Mouse (Mus musculus) CH12.LX (cell line): ENCODE data around the gene Cd27. TPM values are rescaled to one million over a fixed set of nuclear protein-coding genes. Genes with fewer than 3 reads are reported as not detected.
"Not testable (repeated sequence)": the region's sequence is repeated elsewhere in the genome, so short reads cannot be mapped to it uniquely, and the experiment has no call there.

Experiments used
- DNase-seq: peaks from one replicate; pipeline ENCODE4 v3.0.0-alpha.2; 2013; ENCODE audit errors: extremely low read depth
- H3K27ac ChIP-seq: 2 replicates; pipeline ENCODE4 v1.5.1; 2012; ENCODE audit warnings: low read depth, mild to moderate bottlenecking, control low read depth, moderate library complexity; ENCODE audit not compliant: insufficient read depth
- H3K27me3 ChIP-seq: replicated peaks from 2 replicates; pipeline ENCODE3; 2012; ENCODE audit warnings: inconsistent platforms
- H3K36me3 ChIP-seq, 2 experiments: replicated peaks in 1 of 2; 2 replicates each; pipeline versions ENCODE3 to v1.6.1; 2012; ENCODE audit warnings: inconsistent platforms in 1 of 2, low read length in 1 of 2, mild to moderate bottlenecking in 1 of 2, mixed read lengths in 1 of 2, moderate library complexity in 1 of 2; ENCODE audit not compliant: control insufficient read depth in 1 of 2, insufficient read depth in 1 of 2
- H3K4me1 ChIP-seq, 2 experiments: 2 replicates each; pipeline ENCODE4 v1.6.1; 2012; ENCODE audit warnings: inconsistent platforms in 1 of 2, moderate library complexity in 1 of 2; ENCODE audit not compliant: insufficient read depth in 2 of 2, control insufficient read depth in 1 of 2
- H3K4me2 ChIP-seq: 2 replicates; pipeline ENCODE4 v1.6.1; 2012; ENCODE audit warnings: low read depth, mild to moderate bottlenecking, control low read depth; ENCODE audit not compliant: poor library complexity, insufficient read depth, severe bottlenecking
- H3K4me3 ChIP-seq, 3 experiments: fragments of 150-350 bp in 1 of 3; sonication (generic) in 1 of 3; replicated peaks in 1 of 3; 2 replicates each; pipeline versions ENCODE3 to v1.5.1; 2011 to 2012; ENCODE audit warnings: low read depth in 2 of 3, low read length in 2 of 3, mild to moderate bottlenecking in 2 of 3, moderate library complexity in 2 of 3, control low read depth in 1 of 3, improper control_type of control experiment in 1 of 3, inconsistent platforms in 1 of 3, mixed read lengths in 1 of 3; ENCODE audit not compliant: poor library complexity in 1 of 3
- H3K79me2 ChIP-seq: replicated peaks from 2 replicates; pipeline ENCODE4 v1.6.1; 2012; ENCODE audit warnings: mild to moderate bottlenecking, moderate library complexity; ENCODE audit not compliant: control insufficient read depth, poor library complexity, insufficient read depth, severe bottlenecking; ENCODE audit errors: extremely low read depth
- H3K9ac ChIP-seq: 2 replicates; pipeline ENCODE4 v1.6.1; 2012; ENCODE audit warnings: low read depth, mild to moderate bottlenecking, control low read depth, moderate library complexity; ENCODE audit not compliant: insufficient read depth
- H3K9me3 ChIP-seq: replicated peaks from 2 replicates; pipeline ENCODE3; 2012; ENCODE audit warnings: low read length, inconsistent platforms, mixed read lengths
- CHD2 ChIP-seq: IDR thresholded peaks from 2 replicates; pipeline ENCODE4 v1.6.1; 2011; ENCODE audit warnings: low read length, improper control_type of control experiment
- CTCF ChIP-seq, 2 experiments: IDR thresholded peaks in 1 of 2; conservative IDR thresholded peaks in 1 of 2; 2 replicates each; pipeline ENCODE4 v1.5.1; 2011 to 2012; ENCODE audit warnings: low read depth in 2 of 2, low read length in 2 of 2, improper control_type of control experiment in 1 of 2, inconsistent platforms in 1 of 2, mild to moderate bottlenecking in 1 of 2, moderate library complexity in 1 of 2
- E2F4 ChIP-seq: IDR thresholded peaks from 2 replicates; pipeline ENCODE4 v1.6.1; 2011; ENCODE audit warnings: low read depth, low read length, improper control_type of control experiment; ENCODE audit not compliant: insufficient replicate concordance
- ELF1 ChIP-seq: IDR thresholded peaks from 2 replicates; pipeline ENCODE4 v1.6.1; 2014; ENCODE audit warnings: low read depth, mild to moderate bottlenecking, inconsistent platforms, low read length, improper control_type of control experiment
- EP300 ChIP-seq: IDR thresholded peaks from 2 replicates; pipeline ENCODE4 v1.6.1; 2011; ENCODE audit warnings: low read length, improper control_type of control experiment
- HCFC1 ChIP-seq: IDR thresholded peaks from 2 replicates; pipeline ENCODE4 v1.6.1; 2012; ENCODE audit warnings: low read depth, mild to moderate bottlenecking, inconsistent platforms, low read length, improper control_type of control experiment
- IRF4 ChIP-seq: IDR thresholded peaks from 2 replicates; pipeline ENCODE4 v1.6.1; 2014; ENCODE audit warnings: low read depth, mild to moderate bottlenecking, inconsistent platforms, low read length, improper control_type of control experiment
- MAFK ChIP-seq: IDR thresholded peaks from 2 replicates; pipeline ENCODE4 v1.6.1; 2011; ENCODE audit warnings: low read length, improper control_type of control experiment; ENCODE audit not compliant: insufficient replicate concordance
- MAX ChIP-seq: IDR thresholded peaks from 2 replicates; pipeline ENCODE4 v1.6.1; 2011; ENCODE audit warnings: low read length, improper control_type of control experiment
- MAZ ChIP-seq: IDR thresholded peaks from 2 replicates; pipeline ENCODE4 v1.6.1; 2012; ENCODE audit warnings: low read depth, mild to moderate bottlenecking, inconsistent platforms, low read length, improper control_type of control experiment, moderate library complexity
- MEF2A ChIP-seq: IDR thresholded peaks from 2 replicates; pipeline ENCODE4 v1.6.1; 2014; ENCODE audit warnings: low read depth, mild to moderate bottlenecking, inconsistent platforms, low read length, improper control_type of control experiment, borderline replicate concordance
- NELFE ChIP-seq: IDR thresholded peaks from 2 replicates; pipeline ENCODE4 v1.6.1; 2011; ENCODE audit warnings: low read depth, low read length, improper control_type of control experiment
- POLR2A ChIP-seq: IDR thresholded peaks from 2 replicates; pipeline ENCODE4 v1.6.1; 2011; ENCODE audit warnings: low read depth, mild to moderate bottlenecking, improper control_type of control experiment, low read length
- POLR2AphosphoS2 ChIP-seq: IDR thresholded peaks from 2 replicates; pipeline ENCODE4 v1.6.1; 2011; ENCODE audit warnings: low read depth, low read length, improper control_type of control experiment
- SIN3A ChIP-seq: IDR thresholded peaks from 2 replicates; pipeline ENCODE4 v1.6.1; 2012; ENCODE audit warnings: low read length, improper control_type of control experiment, inconsistent platforms
- TBP ChIP-seq: conservative IDR thresholded peaks from 2 replicates; pipeline ENCODE4 v1.6.1; 2011; ENCODE audit warnings: low read depth, low read length, improper control_type of control experiment
- TCF12 ChIP-seq: IDR thresholded peaks from 2 replicates; pipeline ENCODE4 v1.6.1; 2014; ENCODE audit warnings: low read depth, mild to moderate bottlenecking, inconsistent platforms, low read length, improper control_type of control experiment
- USF2 ChIP-seq: conservative IDR thresholded peaks from 2 replicates; pipeline ENCODE4 v1.6.1; 2011; ENCODE audit warnings: low read depth, low read length, improper control_type of control experiment
- ZKSCAN1 ChIP-seq: IDR thresholded peaks from 2 replicates; pipeline ENCODE4 v1.6.1; 2012; ENCODE audit warnings: low read depth, inconsistent platforms, low read length, improper control_type of control experiment, borderline replicate concordance
- dilution Hi-C: fragments of 300-500 bp; cut with MboI; formaldehyde crosslinking; loops from 2 replicates; pipeline ENCODE4 v1.14.3; 2020; ENCODE audit warnings: low sequenced_read_pairs; ENCODE audit not compliant: extremely low pct_unique_long_range_greater_than_20kb, extremely low pct_ligation_motif_present
- in situ Hi-C: fragments of 300-500 bp; cut with MboI; formaldehyde crosslinking; loops from 3 replicates; pipeline ENCODE4 v1.14.3; 2019; ENCODE audit warnings: low sequenced_read_pairs, low pct_ligation_motif_present, low pct_unique_long_range_greater_than_20kb, mixed read lengths
- polyA plus RNA-seq: library from polyadenylated mRNA; unstranded; fragments of >175 nt; gene quantifications from 2 replicates; pipeline ENCODE4 v1.2.1, GENCODE M21; 2012; ENCODE audit warnings: low read depth; ENCODE audit not compliant: insufficient read length
- total RNA-seq, 2 experiments: library from RNA; depleted of rRNA; stranded (reverse); fragments of 300-350 nt in 1 of 2; fragments of >200 nt in 1 of 2; gene quantifications; 2 replicates each; pipeline ENCODE4 v1.2.3; 2012 to 2014

Cd27 gene
- total and polyA plus RNA-seq, 3 experiments, result 0.54 TPM; not detected in 2

DNA sequence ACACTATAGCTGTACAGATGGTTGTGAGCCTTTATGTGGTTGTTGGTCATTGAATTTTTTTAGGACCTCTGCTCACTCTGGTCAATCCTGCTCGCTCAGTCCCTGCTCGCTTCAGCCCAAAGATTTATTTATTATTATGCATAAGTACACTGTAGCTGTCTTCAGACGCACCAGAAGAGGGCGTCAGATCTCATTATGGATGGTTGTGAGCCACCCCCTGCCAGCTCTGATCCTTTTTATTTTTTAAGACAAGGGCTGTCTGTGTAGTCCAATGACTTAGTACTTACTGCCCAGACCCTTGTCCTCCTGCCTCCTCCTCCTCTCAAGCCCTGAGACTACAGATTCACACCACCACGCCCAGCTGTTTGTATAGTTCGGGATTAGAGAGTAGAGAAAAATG, 29.8 kb upstream of the Cd27 start:
- in situ Hi-C loops, H3K79me2 ChIP-seq, H3K4me2 ChIP-seq, H3K4me3 ChIP-seq, H3K4me1 ChIP-seq, dilution Hi-C loops, DNase-seq, H3K27ac ChIP-seq, H3K36me3 ChIP-seq, H3K9ac ChIP-seq, H3K9me3 ChIP-seq: not testable (repeated sequence)
- 0 out of 4 replicates have a peak, but pooled peaks of 1 of the 2 experiments have one; percentile 14 for TF ChIP-seq CTCF (conservative IDR thresholded peaks at IDR 0.05 in 1 of 2, IDR thresholded peaks at IDR 0.05 in 1 of 2; ENCODE audit: low read depth in 2 of 2, low read length in 2 of 2)
- peaks cover 12% of the 10 kb centered on the region for H3K27me3 ChIP-seq

- no peak overlapping the region for H3K9ac ChIP-seq
- no peaks in the 10 kb centered on the region for H3K36me3 ChIP-seq
- H3K79me2 ChIP-seq, result no peaks in the 10 kb centered on the region
- H3K27ac ChIP-seq, result no peak overlapping the region
- H3K4me1 ChIP-seq, result peaks cover under 1 to 2% of the 10 kb centered on the region in 2 experiments; a peak in 2 of 4 replicates
- H3K4me2 ChIP-seq, result no peak overlapping the region
- DNase-seq, result no peak
- H3K9me3 ChIP-seq, result peaks cover 4% of the 10 kb centered on the region
- TF ChIP-seq TCF12 (no peak), E2F4 (no peak), CHD2 (no peak), ELF1 (no peak), POLR2A (no peak), ZKSCAN1 (no peak), MEF2A (no peak), MAZ (no peak), MAX (no peak), MAFK (no peak), SIN3A (no peak), USF2 (no peak)
- dilution Hi-C loops, result no loop called here
- in situ Hi-C loops, result no loop called here
- H3K4me3 ChIP-seq, result no peak overlapping the region
- H3K27me3 ChIP-seq, result peaks cover 15% of the 10 kb centered on the region
Observed at GRCm38 (mm10) chr6:125266091-125266490, 29.3 kb upstream of the Cd27 start.

DNA sequence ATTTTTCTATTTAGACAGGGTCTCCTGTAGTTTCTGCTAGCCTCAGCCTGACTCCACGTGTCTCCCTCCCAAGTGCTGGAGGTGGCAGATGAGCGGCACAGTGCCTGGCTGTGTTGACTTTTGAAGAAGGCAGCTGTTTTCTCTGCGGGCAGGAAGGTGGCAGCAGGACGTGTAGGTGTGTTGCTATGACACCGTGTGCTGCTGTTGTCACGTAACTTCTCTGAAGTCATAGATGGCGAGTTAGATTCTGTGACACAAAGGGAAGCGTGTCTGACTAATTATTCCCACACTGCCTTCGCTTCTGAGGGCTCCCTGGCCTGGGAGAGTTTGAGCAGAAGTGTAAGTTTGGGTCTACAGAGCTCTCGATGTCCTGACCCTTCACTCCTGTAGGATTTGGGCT, 28.4 kb upstream of the Cd27 start:
- no peak overlapping the region for H3K9ac ChIP-seq
- H3K9me3 ChIP-seq, result peaks cover 4% of the 10 kb centered on the region
- dilution Hi-C loops (no loop called here), in situ Hi-C loops (no loop called here)
- H3K36me3 ChIP-seq, result no peaks in the 10 kb centered on the region
- peaks cover 8% of the 10 kb centered on the region for H3K27me3 ChIP-seq
- H3K79me2 ChIP-seq, result no peaks in the 10 kb centered on the region
- DNase-seq, result no peak
- no peak overlapping the region for H3K27ac ChIP-seq
- H3K4me2 ChIP-seq, result no peak overlapping the region
- peaks cover 0 to 2% of the 10 kb centered on the region in 2 experiments; a peak in 1 of 4 replicates for H3K4me1 ChIP-seq
- H3K4me3 ChIP-seq, result no peak overlapping the region
- TF ChIP-seq EP300 (no peak), NELFE (no peak), TBP (no peak), HCFC1 (no peak), IRF4 (no peak), POLR2AphosphoS2 (no peak), CTCF (conservative IDR thresholded peaks at IDR 0.05 in 1 of 2, IDR thresholded peaks at IDR 0.05 in 1 of 2; ENCODE audit: low read depth in 2 of 2, low read length in 2 of 2) (no peak)
